27 mouse cellular contexts compared by ENCODE assay signal in genomic region chr12:69824881-69825597, GRCm38 (mm10). TPM values are rescaled to one million over a fixed set of nuclear protein-coding genes. Genes with fewer than 3 reads are reported as not detected.
DNase-seq lines count a peak whose midpoint lies in the region; ATAC-seq lines count a peak whose summit lies in the region.
"Had no signal": no experiment of that assay in that cellular context is flagged by ENCODE, and none has a peak within 500 bp of the region (broad histone marks: within the 10 kb centered on the region; RNA-seq: fewer than 3 reads in every experiment).

No protein-coding gene starts in this region.

- H3K9me3 ChIP-seq in heart, embryonic 16.5 days (replicated peaks; ENCODE audit: control insufficient read depth, low read length) = peaks cover 2% of the 10 kb centered on the region; the same call in 1 of the 2 replicates
- H3K9me3 ChIP-seq in heart, embryonic 12.5 days (replicated peaks) = peaks cover 6% of the 10 kb centered on the region
- no peaks in the 10 kb centered on the region for H3K9me3 ChIP-seq in hindbrain, embryonic 16.5 days (ENCODE audit: control insufficient read depth, low read length)
- H3K9me3 ChIP-seq: embryonic facial prominence, embryonic 10.5 days; heart, embryonic 15.5 days had no signal

- no peak for ATAC-seq in heart, embryonic 16.5 days (replicated peaks; ENCODE audit: extremely low read depth, insufficient read depth, low FRiP score)
- ATAC-seq in heart, embryonic 12.5 days (ENCODE audit: insufficient number of reproducible peaks, low FRiP score) = no peak
- ATAC-seq in hindbrain, embryonic 16.5 days = no peak
- ATAC-seq: forebrain, embryonic 16.5 days; intestine, embryonic 16.5 days; Patski had no signal

- no peaks in the 10 kb centered on the region for H3K27me3 ChIP-seq in heart, embryonic 16.5 days (ENCODE audit: control insufficient read depth, insufficient read depth, low read length)
- H3K27me3 ChIP-seq in heart, embryonic 12.5 days (replicated peaks) = no peaks in the 10 kb centered on the region
- no peaks in the 10 kb centered on the region for H3K27me3 ChIP-seq in hindbrain, embryonic 16.5 days (replicated peaks; ENCODE audit: control insufficient read depth, insufficient read depth, low read length)
- H3K27me3 ChIP-seq: heart, embryonic 15.5 days; Patski had no signal

- H3K4me3 ChIP-seq in heart, embryonic 16.5 days (ENCODE audit: low read length) = no peak overlapping the region
- H3K4me3 ChIP-seq in heart, embryonic 12.5 days = no peak overlapping the region
- no peak overlapping the region for H3K4me3 ChIP-seq in hindbrain, embryonic 16.5 days (ENCODE audit: low read length)
- H3K4me3 ChIP-seq: embryonic facial prominence, embryonic 10.5 days; forebrain, embryonic 10.5 days; heart, adult 2 months; heart, embryonic 15.5 days; left cerebral cortex, adult 2 months had no signal

- peaks cover 46% of the 10 kb centered on the region for H3K36me3 ChIP-seq in heart, embryonic 16.5 days (ENCODE audit: control insufficient read depth, insufficient read depth)
- peaks cover 67% of the 10 kb centered on the region for H3K36me3 ChIP-seq in heart, embryonic 12.5 days
- H3K36me3 ChIP-seq in hindbrain, embryonic 16.5 days (ENCODE audit: control insufficient read depth, insufficient read depth, low read length) = peaks cover 30% of the 10 kb centered on the region

- peak; percentile 22 for DNase-seq in ovary, adult 18-20 months (ENCODE audit: low spot score)
- DNase-seq in ovary, postnatal 36 days (ENCODE audit: low spot score) = no peak
- peak; percentile 26 for DNase-seq in brain, adult 2 months (ENCODE audit: low read depth, low spot score)
- DNase-seq in retina, embryonic 14.5 days (ENCODE audit: low spot score) = no peak
- DNase-seq: cerebellum, adult 11-12 months; cerebellum, postnatal 10 days; gastrocnemius, postnatal 25 days; heart, adult 2 months; heart, postnatal 4 days; layer of hippocampus, adult 9-11 months; lung, postnatal 10 days; retina, postnatal 1 day; right cerebral cortex, postnatal 25 days; spleen, adult 18-20 months; thymus, postnatal 14 days had no signal

- no peak overlapping the region for H3K9ac ChIP-seq in heart, embryonic 16.5 days (ENCODE audit: low read length)
- H3K9ac ChIP-seq in heart, embryonic 12.5 days = no peak overlapping the region
- no peak overlapping the region for H3K9ac ChIP-seq in hindbrain, embryonic 16.5 days (ENCODE audit: low read depth, low read length)
- H3K9ac ChIP-seq: heart, embryonic 15.5 days; hindbrain, embryonic 14.5 days had no signal

- 0 out of 2 replicates have a peak overlapping the region, but pooled peaks have one; percentile 35 for H3K27ac ChIP-seq in heart, embryonic 16.5 days (ENCODE audit: low read length)
- H3K27ac ChIP-seq in heart, embryonic 12.5 days (ENCODE audit: poor library complexity, severe bottlenecking) = no peak overlapping the region
- no peak overlapping the region for H3K27ac ChIP-seq in hindbrain, embryonic 16.5 days (ENCODE audit: low read depth, low read length)
- H3K27ac ChIP-seq: embryonic facial prominence, embryonic 10.5 days; forebrain, embryonic 10.5 days; heart, adult 2 months; heart, embryonic 15.5 days; hindbrain, embryonic 14.5 days; left cerebral cortex, adult 2 months had no signal

- H3K4me2 ChIP-seq in heart, embryonic 16.5 days (ENCODE audit: low read depth, low read length) = no peak overlapping the region
- no peak overlapping the region for H3K4me2 ChIP-seq in heart, embryonic 12.5 days
- no peak overlapping the region for H3K4me2 ChIP-seq in hindbrain, embryonic 16.5 days (ENCODE audit: low read length)
- H3K4me2 ChIP-seq: heart, embryonic 15.5 days; hindbrain, embryonic 14.5 days; midbrain, embryonic 11.5 days had no signal

- no peaks in the 10 kb centered on the region for H3K4me1 ChIP-seq in heart, embryonic 16.5 days (ENCODE audit: control insufficient read depth, insufficient read depth, low read length)
- H3K4me1 ChIP-seq in heart, embryonic 12.5 days (replicated peaks) = peaks cover 13% of the 10 kb centered on the region
- H3K4me1 ChIP-seq in hindbrain, embryonic 16.5 days (ENCODE audit: control insufficient read depth, insufficient read depth, low read depth, low read length) = no peaks in the 10 kb centered on the region
- H3K4me1 ChIP-seq: embryonic facial prominence, embryonic 10.5 days; heart, embryonic 15.5 days had no signal

- 72% methylated on average over 9 of the region's 9 CpGs for WGBS in heart, embryonic 16.5 days
- WGBS in heart, embryonic 12.5 days = 79% methylated on average over 9 of the region's 9 CpGs
- 80% methylated on average over 9 of the region's 9 CpGs for WGBS in hindbrain, embryonic 16.5 days

RNA-seq across cellular contexts. Expression of gene Cdkl1, which starts 34.0 kb away (rescaled TPM):
- polyA plus RNA-seq in heart, embryonic 16.5 days (2015; fragmentation: Nextera tagmentation; extraction: Ambion mirVana) = 5.2 and 7.0 TPM in 2 replicates
- 5.0 TPM in 2 replicates for polyA plus RNA-seq in heart, embryonic 12.5 days (2016; fragmentation: Nextera tagmentation; extraction: Ambion mirVana)
- 13.2 and 16.5 TPM in 2 replicates for polyA plus RNA-seq in hindbrain, embryonic 16.5 days (2015; fragmentation: Nextera tagmentation; extraction: Ambion mirVana)

Comparison
In these comparisons a context has a peak if more than half of its experiments do, and no peak if none do; other contexts are left out.
1. DNase-seq: peak in ovary, adult 18-20 months (single experiment) and brain, adult 2 months (single experiment); none in ovary, postnatal 36 days (single experiment) and retina, embryonic 14.5 days (single experiment).